Mouse (Mus musculus) lung, postnatal 25 days (tissue): ENCODE measurements at regions not wholly inside any gene's neighbourhood (a gene's known extent, or its start where the extent isn't known, plus 50 kb on each side); places are given as distances from the start of the nearest gene placed in this dataset.
A peak's percentile ranks its signal among the peaks of the same experiment; 100 is the strongest.
"Not testable (repeated sequence)": the region's sequence is repeated elsewhere in the genome, so short reads cannot be mapped to it uniquely, and the experiment has no call there.

Experiments used
- DNase-seq: peaks from one replicate; pipeline ENCODE4 v3.0.0; 2022; ENCODE audit warnings: low spot score

DNA sequence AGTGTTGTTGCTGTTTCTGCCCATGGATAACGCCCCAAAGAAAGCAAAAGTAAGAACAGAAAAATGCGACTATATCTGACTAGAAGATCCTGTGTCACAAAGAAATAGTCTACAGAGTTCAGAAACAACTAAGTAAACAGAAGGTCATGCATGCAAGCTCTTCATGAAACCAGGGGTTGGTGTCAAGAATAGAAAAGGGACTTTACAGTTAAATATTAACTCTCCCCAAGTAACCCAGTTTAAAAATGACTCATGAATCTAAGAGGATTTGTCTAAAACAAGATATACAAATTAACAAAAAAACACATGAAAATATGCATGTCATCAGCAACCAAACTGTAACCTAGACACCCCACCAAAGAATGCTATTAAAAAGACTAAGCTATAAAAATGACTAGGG, 381.4 kb upstream of the Ptger4 start:
- no peak for DNase-seq

DNA sequence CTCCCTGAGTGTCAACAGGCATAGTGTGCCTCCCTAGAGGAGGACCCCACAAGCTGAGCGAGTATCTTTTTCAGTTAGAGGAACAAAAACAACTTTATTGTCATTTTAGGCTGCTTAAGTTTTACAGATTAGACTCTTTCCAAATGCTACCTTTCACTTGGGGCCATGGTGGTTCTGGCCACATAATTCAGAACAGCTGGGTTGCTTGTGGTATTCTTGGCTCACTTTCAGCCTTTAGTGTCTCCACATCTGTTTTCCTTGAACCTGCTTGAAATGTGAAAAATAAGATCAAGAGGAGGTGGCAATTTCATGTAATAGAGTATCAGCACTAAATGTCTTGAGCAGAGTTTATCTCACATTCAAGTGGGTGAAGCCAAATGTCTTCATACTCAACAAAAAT, 402.7 kb upstream of the Ptger4 start:
- DNase-seq = no peak

DNA sequence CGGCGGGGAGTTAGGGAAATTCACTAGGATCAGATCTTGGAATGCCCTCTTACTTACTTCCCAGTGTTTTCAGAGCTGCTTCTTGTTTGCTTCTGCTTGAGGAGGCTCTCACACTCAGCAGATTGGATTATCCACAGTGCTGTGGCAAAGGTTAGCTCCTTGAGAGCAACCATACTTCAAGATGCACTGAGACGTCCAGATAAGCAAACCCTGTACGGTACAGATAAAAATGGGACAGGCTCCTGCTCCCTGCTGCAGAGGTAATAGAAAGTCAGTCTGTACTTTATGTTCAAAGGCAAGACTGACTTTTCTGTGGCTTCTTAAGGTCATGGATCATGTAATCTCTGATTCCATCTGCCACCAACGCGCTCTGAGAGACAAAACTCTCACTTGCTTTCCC, 414.8 kb upstream of the Ptger4 start:
- no peak for DNase-seq

DNA sequence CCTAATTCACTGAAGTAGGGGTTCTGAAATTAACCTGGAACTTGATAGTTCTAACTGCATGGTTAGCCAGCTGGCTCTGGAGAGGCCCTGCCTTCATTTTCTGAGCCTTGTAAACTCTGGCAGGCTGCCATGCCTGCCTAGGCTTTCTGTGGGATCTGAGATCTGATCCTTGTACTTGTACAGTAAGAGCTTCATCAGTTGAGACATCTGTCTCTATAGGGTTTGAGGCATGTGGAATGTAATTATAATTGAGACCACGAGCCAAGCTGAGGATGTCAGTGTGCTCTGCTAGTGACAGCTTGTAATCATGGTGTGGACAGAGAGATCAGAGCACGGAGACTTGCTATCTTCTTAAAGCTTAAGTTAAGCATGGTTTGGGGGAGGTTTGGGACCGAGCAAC, 416.8 kb upstream of the Ptger4 start:
- DNase-seq = no peak

DNA sequence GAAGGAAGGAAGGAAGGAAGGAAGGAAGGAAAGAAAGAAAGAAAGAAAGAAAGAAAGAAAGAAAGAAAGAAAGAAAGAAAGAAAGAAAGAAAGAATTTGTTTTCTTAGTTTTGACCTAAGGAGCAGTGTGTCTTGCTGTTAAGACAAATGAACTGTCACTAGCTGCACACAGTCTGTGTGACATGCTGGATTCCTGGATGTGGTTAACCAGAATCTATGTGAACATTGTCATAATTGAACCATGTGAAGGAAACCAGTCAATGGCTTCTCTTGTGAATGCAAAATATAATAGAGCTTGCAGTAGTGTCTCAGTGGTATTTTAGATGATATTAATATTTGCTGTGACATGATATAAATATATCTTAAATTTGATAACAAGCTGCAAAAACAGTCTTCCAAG, 427.8 kb upstream of the Ptger4 start:
- DNase-seq = no peak

DNA sequence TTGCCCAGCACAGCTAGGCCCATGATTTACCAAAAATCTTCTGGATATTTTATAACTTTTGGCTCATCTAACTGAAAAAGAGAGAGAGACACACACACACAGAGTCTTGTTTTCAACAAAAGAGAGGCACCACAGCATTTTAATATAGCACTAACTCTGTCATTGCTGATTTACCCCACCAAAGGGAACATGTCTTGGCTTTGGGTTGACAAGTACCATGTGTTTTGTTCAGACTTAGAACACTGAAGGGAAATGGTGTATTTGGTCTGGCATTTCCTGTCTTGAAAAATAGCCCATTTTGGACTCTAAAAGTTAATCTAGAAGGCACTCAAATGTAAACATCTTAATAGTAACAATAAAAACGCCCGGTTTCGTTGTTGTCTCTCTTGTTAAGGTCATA, 432.7 kb upstream of the Ptger4 start:
- DNase-seq = no peak

DNA sequence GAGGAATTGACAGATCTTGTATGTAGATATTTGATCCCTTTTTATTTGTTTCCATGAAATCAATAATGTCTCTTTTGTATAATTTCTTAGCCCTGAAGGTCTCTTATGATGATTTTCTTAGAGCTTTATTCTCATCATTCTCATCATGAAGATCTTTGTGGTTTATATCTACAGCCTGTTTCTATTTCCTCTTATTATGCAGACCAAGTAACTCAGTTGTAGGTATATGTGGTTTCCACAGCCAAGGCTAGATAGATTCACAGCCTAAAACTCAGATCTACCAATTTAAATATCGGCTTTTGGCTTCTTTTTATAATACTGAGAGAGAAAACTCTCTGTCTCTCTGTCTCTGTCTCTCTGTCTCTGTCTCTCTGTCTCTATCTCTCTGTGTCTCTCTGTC, 449.8 kb upstream of the Ptger4 start:
- DNase-seq = no peak

DNA sequence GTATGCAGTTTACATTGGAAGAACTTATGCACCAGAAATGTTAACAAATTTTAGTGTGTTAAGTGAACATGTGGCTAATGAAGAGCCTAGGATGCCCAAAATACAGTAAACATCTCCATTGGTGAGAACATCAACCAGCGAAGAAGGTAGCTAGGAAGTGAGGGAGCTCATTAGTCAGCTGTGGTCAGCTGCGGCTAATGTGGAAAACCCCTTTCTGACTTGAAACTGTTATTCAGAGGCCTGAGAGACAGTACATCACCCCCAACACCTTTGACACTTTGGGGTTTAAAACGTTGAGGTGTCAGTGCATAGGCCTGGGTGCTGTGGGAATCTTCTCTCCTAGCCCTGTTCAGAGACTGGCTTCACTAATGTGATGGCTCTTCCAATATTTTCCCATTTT, 451.0 kb upstream of the Ptger4 start:
- no peak for DNase-seq

DNA sequence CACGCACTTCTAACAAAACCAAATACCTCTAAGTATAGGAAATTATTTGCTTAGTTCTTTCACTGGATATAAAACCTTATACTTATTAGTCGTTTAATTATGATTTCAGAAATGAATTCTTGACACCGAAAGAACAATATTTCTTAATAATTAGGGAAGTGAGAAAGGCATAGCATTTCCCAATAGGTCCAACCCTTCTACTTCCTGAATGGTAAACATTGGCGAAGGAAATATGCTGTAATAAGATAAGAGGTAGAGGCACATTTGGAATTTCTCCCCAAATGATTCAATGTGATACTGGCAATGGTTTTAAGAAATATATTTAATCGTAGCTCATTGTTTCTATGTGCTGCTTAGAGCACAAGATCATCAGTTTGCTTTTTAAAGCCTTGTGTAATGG, 464.5 kb upstream of the Ptger4 start:
- DNase-seq = no peak

DNA sequence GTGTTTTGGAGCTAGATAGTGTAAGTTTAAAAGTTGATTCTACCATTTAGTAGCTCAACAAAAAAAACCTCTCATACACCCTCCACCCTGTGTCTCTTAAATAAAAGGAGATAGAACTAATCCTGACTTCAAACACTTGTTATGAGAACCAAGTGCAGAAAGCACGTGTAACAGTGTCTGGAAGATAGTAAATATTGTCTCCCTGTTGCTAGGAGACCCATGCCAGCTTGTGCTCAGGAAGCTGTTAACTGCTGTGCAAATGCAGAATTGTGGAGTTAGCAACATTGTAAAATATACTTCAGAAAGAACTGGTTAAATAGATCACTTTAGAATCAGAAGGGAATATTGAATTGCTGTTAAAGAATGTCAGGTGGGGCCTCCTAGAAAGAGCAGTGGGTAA, 496.7 kb upstream of the Ptger4 start:
- peak; percentile 6 for DNase-seq

DNA sequence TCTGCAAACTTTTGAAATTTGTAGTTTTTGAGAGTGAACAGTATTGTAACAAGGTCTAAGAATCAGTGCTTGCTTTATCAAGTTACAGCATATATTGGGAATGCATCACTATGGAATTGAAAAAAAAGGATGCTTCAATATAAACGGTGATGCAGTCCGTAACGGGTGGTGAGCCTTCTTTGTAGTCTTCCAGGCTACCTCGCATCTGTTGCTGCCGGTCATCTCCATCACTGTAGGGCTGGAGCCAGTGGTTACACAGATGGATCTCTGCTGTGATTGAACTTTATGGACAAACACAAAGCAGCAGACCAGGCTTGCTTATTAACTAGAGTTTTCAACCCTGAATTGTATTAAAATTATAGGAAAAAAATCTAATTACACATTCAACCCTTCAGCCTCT, 499.9 kb upstream of the Ptger4 start:
- no peak for DNase-seq

DNA sequence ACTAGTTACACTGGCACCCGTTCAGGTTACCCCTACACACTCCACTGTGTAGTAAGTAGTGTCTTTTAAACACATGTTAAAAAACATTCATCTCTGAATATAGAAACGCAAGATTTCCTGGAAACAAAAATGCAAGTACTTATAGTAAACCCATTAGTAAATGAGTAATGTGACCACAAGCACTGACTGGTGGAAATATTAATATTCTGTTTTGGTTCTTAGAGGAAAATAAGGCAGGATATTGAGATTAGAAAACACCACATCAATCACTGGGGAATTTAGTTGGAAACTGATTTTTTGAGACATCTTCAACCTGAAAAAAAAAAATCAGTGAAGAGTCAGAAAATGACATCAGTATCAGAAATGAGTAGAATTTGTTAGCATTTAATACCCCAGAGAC, 514.7 kb upstream of the Ptger4 start:
- DNase-seq = no peak

DNA sequence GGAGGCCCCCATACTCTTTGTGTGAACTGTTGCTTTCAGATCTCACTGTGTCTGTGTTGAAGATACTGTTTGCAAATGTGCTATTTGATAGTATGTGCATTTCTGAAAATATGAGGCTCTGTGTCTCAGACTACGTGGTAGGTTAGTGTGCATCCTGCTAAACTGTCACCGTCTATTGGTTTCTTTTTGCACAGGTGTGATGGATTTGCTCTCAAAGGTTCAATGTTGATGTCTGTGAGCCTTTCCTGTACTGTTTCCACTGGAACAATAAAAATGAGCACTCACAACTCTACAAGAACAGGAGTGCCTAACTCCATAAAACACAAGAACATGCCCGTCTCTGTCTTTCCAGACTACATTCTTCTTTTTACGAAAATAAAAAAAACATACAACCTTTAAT, 518.2 kb upstream of the Ptger4 start:
- DNase-seq = no peak

DNA sequence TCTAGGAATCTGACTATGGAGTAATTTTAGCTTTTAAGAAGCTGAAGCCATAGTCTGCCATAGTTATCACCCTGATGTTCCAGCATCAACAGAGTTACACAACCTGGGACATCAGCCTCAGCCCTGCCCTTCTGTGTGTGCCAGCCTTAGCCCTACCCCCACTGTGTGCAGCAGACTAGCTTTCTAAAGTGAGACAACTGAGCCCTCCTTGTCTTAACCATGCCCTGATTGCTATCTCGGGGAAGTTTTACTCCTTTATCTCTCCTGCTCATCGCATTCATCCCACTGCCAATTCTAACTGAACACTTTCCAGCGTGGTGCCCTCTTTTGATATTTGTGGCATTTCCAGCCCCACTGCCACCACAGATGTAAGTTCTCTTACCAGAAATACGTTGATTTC, 522.5 kb upstream of the Dab2 start:
- DNase-seq = no peak

DNA sequence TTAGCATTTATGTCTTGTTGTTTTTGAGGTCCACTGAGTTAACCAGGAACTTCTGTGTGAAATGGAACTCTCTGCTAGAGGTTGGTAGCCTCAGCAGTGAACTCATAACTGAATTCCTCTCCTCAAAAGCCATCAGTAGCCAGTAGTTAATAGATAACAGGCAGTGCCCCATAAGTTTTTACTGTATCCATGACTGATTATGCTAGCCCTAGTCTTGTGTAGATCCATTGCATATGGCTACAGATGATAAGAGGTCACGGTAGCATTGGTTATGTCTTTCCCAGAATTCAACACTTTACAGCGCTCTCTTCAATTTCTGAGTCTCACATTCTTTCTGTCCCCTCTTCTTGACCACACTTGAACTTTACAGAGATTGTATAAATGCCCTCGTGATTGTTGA, 499.7 kb upstream of the Dab2 start:
- no peak for DNase-seq

DNA sequence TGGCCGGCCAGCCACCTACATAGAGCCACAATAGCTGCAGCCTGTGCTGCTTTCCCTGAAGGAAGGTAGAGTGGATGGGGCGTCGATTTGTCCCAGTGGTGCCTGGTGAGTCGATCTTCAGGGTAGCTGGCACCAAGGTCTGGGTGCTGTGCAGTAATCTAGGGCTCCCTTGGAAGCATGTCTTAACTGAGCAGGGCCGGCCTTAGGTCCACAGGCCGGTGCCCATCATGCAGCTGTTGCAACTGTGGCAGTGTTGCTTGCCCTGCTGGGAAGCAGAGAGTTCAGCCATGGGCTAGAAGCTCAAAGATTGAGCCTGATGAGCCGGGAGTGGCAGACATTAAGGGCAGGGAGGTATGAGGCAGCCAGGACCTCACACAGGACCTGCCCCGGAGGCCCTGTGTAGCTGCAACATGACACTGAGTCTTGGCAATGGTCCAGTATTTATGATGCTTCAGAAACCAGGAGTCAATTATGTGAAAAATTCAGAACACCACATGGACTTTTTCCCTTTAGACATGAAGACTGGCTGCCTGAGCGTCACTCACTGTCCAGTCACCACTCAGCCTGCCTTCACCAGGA, 488.3 kb upstream of the Dab2 start:
- no peak for DNase-seq

DNA sequence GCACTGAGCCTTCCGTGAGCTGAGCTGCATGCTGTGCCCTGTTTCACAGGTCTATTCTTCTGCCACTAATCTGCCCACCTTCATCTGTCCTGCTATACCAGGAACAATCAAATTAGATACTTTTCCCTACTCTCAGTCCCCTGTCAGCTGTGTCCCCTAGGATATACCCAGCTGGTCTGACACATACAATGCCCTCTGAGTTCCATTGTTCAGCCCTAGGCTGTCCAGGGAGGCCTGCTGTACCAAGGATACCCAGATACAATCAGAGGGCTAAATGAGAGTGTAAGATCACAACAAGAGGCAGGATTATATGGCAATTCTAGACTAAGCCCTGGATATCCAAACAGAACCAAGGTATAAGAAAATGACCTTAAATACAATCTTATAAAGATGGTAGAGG, 487.6 kb upstream of the Dab2 start:
- DNase-seq = no peak

DNA sequence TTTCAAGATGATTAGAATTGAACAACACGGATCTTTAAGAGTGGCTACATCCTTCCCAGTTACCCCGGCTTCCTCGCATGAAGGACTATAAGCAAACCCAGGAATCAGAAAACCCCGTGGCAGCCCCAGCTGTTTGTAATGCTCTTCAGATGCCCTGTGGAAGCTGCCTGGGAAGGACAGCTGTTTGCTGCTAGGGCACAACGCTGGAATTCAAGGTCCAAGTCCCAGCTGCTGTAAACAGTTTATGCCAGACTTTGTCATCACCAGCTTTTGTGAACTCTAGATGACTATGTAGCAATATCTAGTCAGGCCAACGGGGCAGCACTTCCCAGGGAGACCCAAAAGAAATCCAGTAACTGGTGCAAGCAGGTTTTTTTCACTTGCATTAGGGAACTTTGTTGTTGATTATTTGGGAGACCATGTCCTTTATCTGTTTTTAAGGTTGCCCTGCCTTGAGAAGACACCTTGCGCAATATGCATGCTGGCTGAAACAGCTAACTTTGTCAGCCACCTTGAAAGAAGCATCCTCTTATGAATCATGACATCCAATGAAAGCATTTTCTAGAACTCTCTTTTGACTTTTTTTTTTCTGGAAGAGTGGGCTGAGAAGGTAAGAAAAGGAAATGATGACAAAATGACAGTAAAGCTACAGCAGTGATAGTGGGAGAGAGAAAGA, 481.5 kb upstream of the Dab2 start:
- peak; percentile 21 for DNase-seq

DNA sequence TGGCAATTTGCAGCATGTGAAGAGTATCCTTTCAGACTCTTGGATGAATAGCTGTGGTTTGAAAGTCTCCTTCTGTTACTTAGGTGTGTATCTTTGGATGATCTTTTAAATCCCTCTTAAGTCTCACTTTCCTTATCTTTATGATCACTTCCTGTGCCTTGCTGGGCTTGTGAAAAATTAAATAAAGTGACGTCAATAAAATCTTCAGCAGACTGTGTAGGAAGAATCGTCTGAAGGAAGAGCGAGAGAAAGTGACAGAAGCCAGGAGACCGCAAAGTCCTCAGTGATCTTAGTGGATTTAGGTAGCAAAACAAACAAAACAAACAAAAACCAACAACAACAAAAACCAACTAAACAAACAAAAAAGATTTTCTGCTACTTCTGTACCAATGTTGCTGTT, 459.6 kb upstream of the Dab2 start:
- no peak for DNase-seq

DNA sequence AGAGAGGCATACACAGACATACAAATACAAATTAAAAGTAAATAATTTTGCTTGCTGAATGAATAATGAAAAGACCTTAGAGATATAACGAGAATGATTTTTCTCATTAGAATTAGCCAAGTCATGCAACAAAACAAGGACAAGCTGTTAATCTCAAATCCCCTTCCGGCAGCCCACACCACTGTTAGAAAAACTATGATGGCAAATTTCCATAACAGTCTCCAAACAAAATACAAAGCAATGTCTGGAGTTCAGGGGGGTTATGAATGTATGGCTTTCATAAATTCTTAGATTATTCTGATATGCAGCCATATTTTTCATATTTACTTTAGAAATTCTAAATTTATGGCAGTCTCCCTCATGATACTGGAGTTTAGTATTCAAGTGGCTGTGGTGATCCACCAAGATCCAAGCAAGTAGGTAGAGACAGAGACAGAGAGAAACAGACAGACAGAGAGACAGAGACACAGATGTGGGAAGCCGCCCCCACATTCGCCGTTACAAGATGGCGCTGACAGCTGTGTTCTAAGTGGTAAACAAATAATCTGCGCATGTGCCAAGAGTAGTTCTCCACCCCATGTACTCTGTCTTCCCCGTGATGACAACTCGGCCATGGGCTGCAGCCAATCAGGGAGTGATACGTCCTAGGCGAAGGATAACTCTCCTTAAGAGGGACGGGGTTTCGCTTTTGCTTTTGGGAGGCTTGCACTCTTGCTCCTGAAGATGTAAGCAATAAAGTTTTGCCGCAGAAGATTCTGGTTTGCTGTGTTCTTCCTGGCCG, 458.0 kb upstream of the Dab2 start:
- not testable (repeated sequence) for DNase-seq

DNA sequence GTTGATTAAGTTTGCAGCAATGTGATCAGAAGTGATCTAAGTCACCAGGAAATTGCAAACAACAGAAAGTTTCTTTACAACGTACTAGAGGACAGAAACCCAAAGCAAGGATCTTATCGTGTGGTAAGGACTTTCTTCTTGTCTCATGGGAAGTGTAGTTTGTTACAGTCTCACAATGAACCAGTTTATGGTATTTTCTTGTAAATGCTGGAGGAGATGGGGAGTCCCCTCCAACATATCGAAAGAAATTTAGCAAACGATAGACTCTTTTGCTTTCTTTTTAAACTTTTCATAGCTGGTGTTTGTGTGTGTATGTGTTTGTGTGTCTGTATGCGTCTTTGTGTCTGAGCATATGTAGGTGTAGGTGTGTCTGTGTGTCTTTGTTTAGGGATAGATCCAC, 453.0 kb upstream of the Dab2 start:
- DNase-seq = no peak

DNA sequence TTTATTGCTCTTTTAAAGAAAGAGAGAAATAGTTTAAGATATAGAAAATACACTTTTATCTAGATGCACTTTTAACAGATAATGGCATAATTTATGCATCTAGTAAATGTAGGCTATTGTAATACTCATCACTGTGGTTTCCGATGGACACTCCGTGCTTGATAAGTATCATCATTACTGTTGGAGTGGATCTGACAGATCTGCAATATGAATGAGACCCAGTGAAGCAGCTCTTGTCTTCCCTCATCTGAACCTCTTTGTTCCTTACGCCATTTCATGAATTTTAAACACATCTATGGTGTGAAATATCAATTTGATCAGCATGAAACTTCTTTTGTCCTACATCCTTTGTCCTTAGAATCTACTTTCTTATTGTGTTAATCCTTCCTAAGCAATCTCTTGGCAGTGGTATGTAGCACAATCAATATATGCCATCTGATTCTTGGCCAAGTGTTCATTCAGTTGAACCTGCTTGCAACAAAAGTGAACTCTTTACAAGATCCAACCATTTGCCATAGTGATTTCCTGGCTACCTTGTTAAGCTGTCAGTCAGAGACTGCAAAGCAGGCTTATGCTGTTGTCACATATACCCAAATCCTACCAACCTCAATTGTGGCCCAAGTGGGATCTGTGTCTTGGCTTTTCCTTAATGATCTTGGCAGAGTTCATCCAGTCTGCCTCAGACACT, 452.0 kb upstream of the Dab2 start:
- DNase-seq = no peak

DNA sequence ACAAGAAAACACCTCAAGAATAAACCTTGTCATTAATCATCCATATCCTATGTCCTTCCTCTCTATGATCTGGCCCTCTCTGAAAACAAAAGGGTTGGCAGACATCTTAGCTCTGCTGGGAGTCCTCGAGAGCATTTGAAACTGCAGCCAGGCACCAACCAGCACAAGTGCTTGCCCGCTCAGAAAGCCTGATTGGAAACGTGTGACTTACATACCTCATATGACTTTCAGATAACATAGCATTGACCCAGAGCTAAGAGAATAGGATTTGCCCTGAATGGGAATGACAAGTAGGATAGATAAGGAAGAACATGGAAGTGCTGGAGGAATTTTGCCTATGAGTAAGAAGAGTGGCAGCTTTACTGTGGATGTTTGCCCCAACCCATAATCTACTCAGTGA, 447.1 kb upstream of the Dab2 start:
- DNase-seq = no peak
